Mouse (Mus musculus) forebrain, embryonic 13.5 days (tissue): ENCODE results near the gene A830018L16Rik. TPM values are rescaled to one million over a fixed set of nuclear protein-coding genes. Genes with fewer than 3 reads are reported as not detected.
A peak's percentile ranks its signal among the peaks of the same experiment; 100 is the strongest.
"Not testable (repeated sequence)": the region's sequence is repeated elsewhere in the genome, so short reads cannot be mapped to it uniquely, and the experiment has no call there.

Source experiments
- ATAC-seq: fragments of 200-750 bp; cut with Nextera tagmentation; 2 replicates; pipeline ENCODE4 v1.8.0; 2017
- H3K27ac ChIP-seq: fragments of 300-500 bp; sonication (generic); 2 replicates; pipeline ENCODE4 v1.5.1; 2015; ENCODE audit warnings: inconsistent platforms, mild to moderate bottlenecking, moderate library complexity
- H3K27me3 ChIP-seq: fragments of 300-500 bp; sonication (generic); 2 replicates; pipeline ENCODE4 v1.6.1; 2015; ENCODE audit warnings: mild to moderate bottlenecking, inconsistent platforms
- H3K36me3 ChIP-seq: fragments of 300-500 bp; sonication (generic); 2 replicates; pipeline ENCODE4 v1.6.1; 2015; ENCODE audit warnings: mild to moderate bottlenecking, inconsistent platforms; ENCODE audit not compliant: poor library complexity, severe bottlenecking
- H3K4me1 ChIP-seq: fragments of 300-500 bp; sonication (generic); 2 replicates; pipeline ENCODE4 v1.6.1; 2015; ENCODE audit warnings: inconsistent platforms
- H3K4me2 ChIP-seq: fragments of 300-500 bp; sonication (generic); 2 replicates; pipeline ENCODE4 v1.6.1; 2015; ENCODE audit warnings: inconsistent platforms, mild to moderate bottlenecking, moderate library complexity
- H3K4me3 ChIP-seq: fragments of 300-500 bp; sonication (generic); 2 replicates; pipeline ENCODE4 v1.5.1; 2015; ENCODE audit warnings: mild to moderate bottlenecking, inconsistent platforms
- H3K9ac ChIP-seq: fragments of 300-500 bp; sonication (generic); 2 replicates; pipeline ENCODE4 v1.6.1; 2015; ENCODE audit warnings: mild to moderate bottlenecking, inconsistent platforms
- H3K9me3 ChIP-seq: fragments of 300-500 bp; sonication (generic); replicated peaks from 2 replicates; pipeline ENCODE4 v1.6.1; 2016; ENCODE audit warnings: inconsistent platforms
- WGBS: fragments of 180-500 bp; shearing (Covaris S2); methylation state at CpG from one replicate; pipeline ENCODE4 v1.1.7; 2015; 5-methylcytosine and 5-hydroxymethylcytosine counted together
- polyA plus RNA-seq: library from polyadenylated mRNA; unstranded; fragments of >200 nt; fragmentation: Nextera tagmentation; extraction: Ambion mirVana; gene quantifications from 2 replicates; pipeline ENCODE4 v1.2.1, GENCODE M21; 2015

Gene A830018L16Rik
- polyA plus RNA-seq, 1 experiment from 2014 or later, result 0.89 TPM

GRCm38 (mm10) chr1:11915873-11916272, 502.0 kb downstream of the A830018L16Rik start:
- no peaks in the 10 kb centered on the region for H3K4me1 ChIP-seq
- no peaks in the 10 kb centered on the region; the same call in 1 of the 2 replicates for H3K9me3 ChIP-seq
- no peak for ATAC-seq
- H3K36me3 ChIP-seq, result no peaks in the 10 kb centered on the region
- H3K4me3 ChIP-seq, result no peak overlapping the region
- no peaks in the 10 kb centered on the region for H3K27me3 ChIP-seq
- H3K9ac ChIP-seq, result no peak overlapping the region
- no peak overlapping the region for H3K27ac ChIP-seq
- no peak overlapping the region for H3K4me2 ChIP-seq

- H3K9ac ChIP-seq, result no peak overlapping the region
- peak; percentile 53; the same call in 1 of the 2 replicates for ATAC-seq
- no peaks in the 10 kb centered on the region for H3K36me3 ChIP-seq
- no peaks in the 10 kb centered on the region for H3K4me1 ChIP-seq
- no peak overlapping the region for H3K4me2 ChIP-seq
- 86% methylated on average over 9 of the region's 9 CpGs for WGBS
- H3K9me3 ChIP-seq, result no peaks in the 10 kb centered on the region
- H3K27ac ChIP-seq, result no peak overlapping the region
- no peak overlapping the region for H3K4me3 ChIP-seq
- no peaks in the 10 kb centered on the region for H3K27me3 ChIP-seq
Observed at GRCm38 (mm10) chr1:11936984-11937383, 523.1 kb downstream of the A830018L16Rik start.

GRCm38 (mm10) chr1:11959421-11960206, 545.7 kb downstream of the A830018L16Rik start:
- ATAC-seq, result no peak
- Histone ChIP-seq H3K9me3 (no peaks in the 10 kb centered on the region), H3K36me3 (no peaks in the 10 kb centered on the region), H3K4me2 (no peak overlapping the region), H3K27me3 (no peaks in the 10 kb centered on the region), H3K9ac (no peak overlapping the region), H3K27ac (no peak overlapping the region), H3K4me1 (no peaks in the 10 kb centered on the region), H3K4me3 (no peak overlapping the region)
- 64% methylated on average over 2 of the region's 2 CpGs for WGBS

- Histone ChIP-seq H3K4me2 (no peak overlapping the region), H3K9me3 (no peaks in the 10 kb centered on the region), H3K9ac (no peak overlapping the region), H3K4me1 (no peaks in the 10 kb centered on the region), H3K4me3 (no peak overlapping the region), H3K27ac (no peak overlapping the region), H3K27me3 (no peaks in the 10 kb centered on the region), H3K36me3 (no peaks in the 10 kb centered on the region)
- WGBS, result 88% methylated on average over 4 of the region's 4 CpGs
- ATAC-seq, result no peak
Observed at GRCm38 (mm10) chr1:11982590-11983136, 568.8 kb downstream of the A830018L16Rik start.

- Histone ChIP-seq H3K4me3 (no peak overlapping the region), H3K27ac (no peak overlapping the region)
- 71% methylated on average over 3 of the region's 3 CpGs for WGBS
Observed at GRCm38 (mm10) chr1:11990011-11990410, 576.1 kb downstream of the A830018L16Rik start.

GRCm38 (mm10) chr1:11996297-11996878, 582.5 kb downstream of the A830018L16Rik start:
- no peak for ATAC-seq
- no peak overlapping the region for H3K4me3 ChIP-seq
- H3K9me3 ChIP-seq, result no peaks in the 10 kb centered on the region
- H3K27me3 ChIP-seq, result no peaks in the 10 kb centered on the region
- peaks cover 8% of the 10 kb centered on the region for H3K4me1 ChIP-seq
- no peak overlapping the region for H3K4me2 ChIP-seq
- no peaks in the 10 kb centered on the region for H3K36me3 ChIP-seq
- no peak overlapping the region for H3K27ac ChIP-seq
- 90% methylated on average over 2 of the region's 2 CpGs for WGBS
- H3K9ac ChIP-seq, result no peak overlapping the region

More at GRCm38 (mm10) chr1:11990011-11990410, 576.1 kb downstream of the A830018L16Rik start:
- H3K9ac ChIP-seq, result no peak overlapping the region
- no peaks in the 10 kb centered on the region for H3K4me1 ChIP-seq
- H3K4me2 ChIP-seq, result no peak overlapping the region
- no peak for ATAC-seq
- H3K36me3 ChIP-seq, result no peaks in the 10 kb centered on the region
- H3K27me3 ChIP-seq, result no peaks in the 10 kb centered on the region
- H3K9me3 ChIP-seq, result no peaks in the 10 kb centered on the region

GRCm38 (mm10) chr1:11997574-11997973, 583.7 kb downstream of the A830018L16Rik start:
- H3K36me3 ChIP-seq, result no peaks in the 10 kb centered on the region
- no peak overlapping the region for H3K27ac ChIP-seq
- H3K9me3 ChIP-seq, result no peaks in the 10 kb centered on the region
- ATAC-seq, result no peak
- H3K4me2 ChIP-seq, result no peak overlapping the region
- no peak overlapping the region for H3K9ac ChIP-seq
- 74% methylated on average over 2 of the region's 2 CpGs for WGBS
- no peaks in the 10 kb centered on the region for H3K27me3 ChIP-seq
- H3K4me3 ChIP-seq, result no peak overlapping the region
- H3K4me1 ChIP-seq, result peaks cover 8% of the 10 kb centered on the region

- Histone ChIP-seq H3K27me3 (no peaks in the 10 kb centered on the region), H3K36me3 (no peaks in the 10 kb centered on the region), H3K4me1 (peaks cover 8% of the 10 kb centered on the region), H3K9me3 (no peaks in the 10 kb centered on the region), H3K4me3 (no peak overlapping the region), H3K27ac (no peak overlapping the region), H3K4me2 (no peak overlapping the region), H3K9ac (no peak overlapping the region)
- peak; percentile 93 for ATAC-seq
- WGBS, result 10% methylated on average over 4 of the region's 4 CpGs
Observed at GRCm38 (mm10) chr1:12000557-12000956, 586.7 kb downstream of the A830018L16Rik start.

GRCm38 (mm10) chr1:12008789-12009550, 595.1 kb downstream of the A830018L16Rik start:
- no peak overlapping the region for H3K9ac ChIP-seq
- no peaks in the 10 kb centered on the region for H3K9me3 ChIP-seq
- WGBS, result 50% methylated on average over 2 of the region's 2 CpGs
- no peak overlapping the region for H3K4me3 ChIP-seq
- H3K27ac ChIP-seq, result no peak overlapping the region
- ATAC-seq, result no peak
- H3K36me3 ChIP-seq, result no peaks in the 10 kb centered on the region
- no peaks in the 10 kb centered on the region for H3K27me3 ChIP-seq
- H3K4me1 ChIP-seq, result no peaks in the 10 kb centered on the region
- no peak overlapping the region for H3K4me2 ChIP-seq

- Histone ChIP-seq H3K4me3 (no peak overlapping the region), H3K36me3 (no peaks in the 10 kb centered on the region), H3K27me3 (no peaks in the 10 kb centered on the region), H3K9ac (no peak overlapping the region), H3K4me2 (no peak overlapping the region), H3K27ac (no peak overlapping the region), H3K9me3 (no peaks in the 10 kb centered on the region), H3K4me1 (no peaks in the 10 kb centered on the region)
- no peak for ATAC-seq
Observed at GRCm38 (mm10) chr1:12009551-12009846, 595.6 kb downstream of the A830018L16Rik start.

- ATAC-seq, result peak; percentile 27; the same call in 1 of the 2 replicates
- H3K9me3 ChIP-seq, result no peaks in the 10 kb centered on the region
- H3K27ac ChIP-seq, result no peak overlapping the region
- H3K9ac ChIP-seq, result no peak overlapping the region
- no peaks in the 10 kb centered on the region for H3K36me3 ChIP-seq
- WGBS, result 77% methylated on average over 1 of the region's 1 CpGs
- no peaks in the 10 kb centered on the region for H3K4me1 ChIP-seq
- no peak overlapping the region for H3K4me2 ChIP-seq
- H3K4me3 ChIP-seq, result no peak overlapping the region
- H3K27me3 ChIP-seq, result no peaks in the 10 kb centered on the region
Observed at GRCm38 (mm10) chr1:12010607-12011006, 596.7 kb downstream of the A830018L16Rik start.

GRCm38 (mm10) chr1:12020646-12021045, 606.7 kb downstream of the A830018L16Rik start:
- H3K27ac ChIP-seq, H3K9ac ChIP-seq, H3K4me1 ChIP-seq, H3K36me3 ChIP-seq, H3K27me3 ChIP-seq, H3K9me3 ChIP-seq, H3K4me2 ChIP-seq, H3K4me3 ChIP-seq, ATAC-seq: not testable (repeated sequence)
- 86% methylated on average over 5 of the region's 5 CpGs for whole genome bisulfite sequencing
